Mouse (Mus musculus): ENCODE data around the gene Plcb1. TPM values are rescaled to one million over a fixed set of nuclear protein-coding genes. Genes with fewer than 3 reads are reported as not detected.

Gene Plcb1
- polyA plus RNA-seq, 1 experiment: 64.0 TPM

- DNase-seq (ENCODE audit: extremely low spot score in 1 of 2, low spot score in 1 of 2): no peak
Measured at GRCm38 (mm10) chr2:135165512-135165911, 379.6 kb downstream of the Plcb1 start.

- peak in 1 of 2 experiments; percentile 33 for DNase-seq (ENCODE audit: extremely low spot score in 1 of 2, low spot score in 1 of 2)
Measured at GRCm38 (mm10) chr2:135175544-135175943, 389.7 kb downstream of the Plcb1 start.

- DNase-seq (ENCODE audit: extremely low spot score in 1 of 2, low spot score in 1 of 2): peak in 1 of 2 experiments; percentile 25
Measured at GRCm38 (mm10) chr2:135187659-135188058, 401.8 kb downstream of the Plcb1 start.

GRCm38 (mm10) chr2:135200830-135201229, 415.0 kb downstream of the Plcb1 start:
- no peak for DNase-seq (ENCODE audit: extremely low spot score in 1 of 2, low spot score in 1 of 2)

GRCm38 (mm10) chr2:135202390-135202789, 416.5 kb downstream of the Plcb1 start:
- DNase-seq (ENCODE audit: extremely low spot score in 1 of 2, low spot score in 1 of 2): no peak

GRCm38 (mm10) chr2:135204141-135205120, 418.6 kb downstream of the Plcb1 start:
- no peak for DNase-seq (ENCODE audit: extremely low spot score in 1 of 2, low spot score in 1 of 2)

GRCm38 (mm10) chr2:135208890-135209289, 423.0 kb downstream of the Plcb1 start:
- DNase-seq (ENCODE audit: extremely low spot score in 1 of 2, low spot score in 1 of 2): no peak

- DNase-seq (ENCODE audit: extremely low spot score in 1 of 2, low spot score in 1 of 2): no peak
Measured at GRCm38 (mm10) chr2:135214746-135215448, 429.0 kb downstream of the Plcb1 start.

- DNase-seq (ENCODE audit: extremely low spot score in 1 of 2, low spot score in 1 of 2): peak in 1 of 2 experiments; percentile 50
Measured at GRCm38 (mm10) chr2:135219406-135219805, 433.5 kb downstream of the Plcb1 start.

GRCm38 (mm10) chr2:135225604-135226025, 439.7 kb downstream of the Plcb1 start:
- no peak for DNase-seq (ENCODE audit: extremely low spot score in 1 of 2, low spot score in 1 of 2)

- DNase-seq (ENCODE audit: extremely low spot score in 1 of 2, low spot score in 1 of 2): no peak
Measured at GRCm38 (mm10) chr2:135230262-135230661, 444.4 kb downstream of the Plcb1 start.

GRCm38 (mm10) chr2:135242662-135243316, 456.9 kb downstream of the Plcb1 start:
- DNase-seq (ENCODE audit: extremely low spot score in 1 of 2, low spot score in 1 of 2): peak in 1 of 2 experiments; percentile 20

GRCm38 (mm10) chr2:135243764-135244163, 457.9 kb downstream of the Plcb1 start:
- DNase-seq (ENCODE audit: extremely low spot score in 1 of 2, low spot score in 1 of 2): no peak

- DNase-seq (ENCODE audit: extremely low spot score in 1 of 2, low spot score in 1 of 2): no peak
Measured at GRCm38 (mm10) chr2:135249925-135250324, 464.1 kb downstream of the Plcb1 start.

GRCm38 (mm10) chr2:135251821-135252315, 466.0 kb downstream of the Plcb1 start:
- no peak for DNase-seq (ENCODE audit: extremely low spot score in 1 of 2, low spot score in 1 of 2)

- DNase-seq (ENCODE audit: extremely low spot score in 1 of 2, low spot score in 1 of 2): no peak
Measured at GRCm38 (mm10) chr2:135259136-135259535, 473.3 kb downstream of the Plcb1 start.

GRCm38 (mm10) chr2:135263943-135264342, 478.1 kb downstream of the Plcb1 start:
- DNase-seq (ENCODE audit: extremely low spot score in 1 of 2, low spot score in 1 of 2): no peak

- no peak for DNase-seq (ENCODE audit: extremely low spot score in 1 of 2, low spot score in 1 of 2)
Measured at GRCm38 (mm10) chr2:135274949-135275348, 489.1 kb downstream of the Plcb1 start.

GRCm38 (mm10) chr2:135278506-135278905, 492.6 kb downstream of the Plcb1 start:
- DNase-seq (ENCODE audit: extremely low spot score in 1 of 2, low spot score in 1 of 2): peak; percentile 23 to 65

- peak in 1 of 2 experiments; percentile 18 for DNase-seq (ENCODE audit: extremely low spot score in 1 of 2, low spot score in 1 of 2)
Measured at GRCm38 (mm10) chr2:135279026-135279425, 493.2 kb downstream of the Plcb1 start.

GRCm38 (mm10) chr2:135283783-135284182, 497.9 kb downstream of the Plcb1 start:
- DNase-seq (ENCODE audit: extremely low spot score in 1 of 2, low spot score in 1 of 2): peak in 1 of 2 experiments; percentile 15
